Mouse (Mus musculus) brown adipose tissue, adult 24 weeks (tissue): Measurements from ENCODE around the gene Gm12166. TPM values are rescaled to one million over a fixed set of nuclear protein-coding genes. Genes with fewer than 3 reads are reported as not detected.

Source experiments
- H3K27ac ChIP-seq: fragments of 200-500 bp; replicated peaks from 2 replicates; pipeline ENCODE4 v1.5.1; 2012; ENCODE audit warnings: low read depth, mild to moderate bottlenecking, low read length
- H3K4me1 ChIP-seq: fragments of 200-500 bp; 2 replicates; pipeline ENCODE4 v1.6.1; 2012; ENCODE audit warnings: low read length, mixed read lengths; ENCODE audit not compliant: control insufficient read depth, insufficient read depth, insufficient read length
- H3K4me3 ChIP-seq: fragments of 200-500 bp; 2 replicates; pipeline ENCODE4 v1.5.1; 2012; ENCODE audit warnings: low read depth, mild to moderate bottlenecking, low read length, moderate library complexity; ENCODE audit not compliant: insufficient read depth
- polyA plus RNA-seq: library from polyadenylated mRNA; stranded (reverse); fragments of >200 nt; gene quantifications from 2 replicates; pipeline ENCODE4 v1.2.4, GENCODE M21; 2012; ENCODE audit not compliant: missing spikeins, insufficient read depth, insufficient read length

Gene Gm12166
- polyA plus RNA-seq, 1 experiment: 2.3 TPM

DNA sequence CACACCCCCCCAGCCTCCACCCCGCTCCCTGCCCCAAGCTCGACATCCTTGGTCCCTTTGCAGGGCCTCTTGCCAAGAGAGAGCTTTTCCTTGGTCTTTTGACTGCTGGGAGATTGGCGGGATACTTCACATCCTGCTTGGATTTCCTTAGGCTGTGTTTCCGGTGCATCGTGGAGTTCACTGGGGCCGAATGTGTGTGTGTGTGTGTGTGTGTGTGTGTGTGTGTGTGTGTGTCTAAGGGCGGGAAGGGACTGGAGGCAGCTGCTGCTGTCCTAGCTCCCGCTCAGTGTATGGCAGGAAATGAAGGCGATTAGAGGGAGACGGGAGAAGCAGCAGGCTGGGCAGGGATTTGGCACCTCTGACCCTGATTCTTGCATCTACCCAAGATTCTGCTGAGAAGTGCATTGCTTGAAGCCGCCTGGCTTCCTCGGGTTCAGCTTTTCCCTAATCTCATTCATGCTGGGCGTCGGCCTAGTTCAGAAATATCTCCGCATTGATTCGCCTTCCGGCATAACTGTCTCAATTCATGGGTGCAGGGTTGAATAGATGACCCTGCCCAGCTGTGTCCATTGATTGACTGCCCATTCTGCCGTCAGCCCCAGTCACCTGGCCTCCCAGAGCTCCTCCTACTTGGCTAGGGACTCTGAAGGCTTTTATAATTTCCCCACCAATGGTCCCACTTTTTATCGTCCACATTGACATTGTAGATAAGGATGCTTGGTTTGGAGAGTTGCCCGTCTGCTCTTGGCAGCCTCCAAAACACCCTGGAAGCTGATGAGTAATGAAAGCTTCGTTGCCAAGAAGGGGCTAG is 13.3 kb upstream of the Gm12166 start:
- peaks cover 28% of the 10 kb centered on the region for H3K4me1 ChIP-seq
- peak overlapping the region; percentile 83 for H3K27ac ChIP-seq
- no peak overlapping the region for H3K4me3 ChIP-seq

DNA sequence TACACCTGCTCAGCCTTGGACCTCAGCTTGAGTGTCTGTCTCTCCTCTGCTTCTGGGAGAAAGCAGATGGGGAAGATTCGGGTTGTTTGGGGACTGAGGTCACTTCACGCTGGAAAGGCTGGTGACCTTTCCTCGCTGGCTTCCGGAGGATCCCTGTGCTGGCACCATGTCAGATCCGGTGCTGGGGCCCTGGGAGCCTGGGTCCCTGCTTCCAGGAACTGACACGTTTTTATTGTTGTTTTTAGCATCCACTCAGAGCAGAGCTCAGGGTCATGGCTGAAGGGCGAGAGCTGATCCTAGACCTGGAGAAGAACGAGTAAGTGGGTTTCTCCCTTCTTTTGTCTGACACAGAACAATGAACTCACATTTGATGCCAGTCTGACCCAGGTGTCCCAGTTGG is 12.6 kb upstream of the Gm12166 start:
- Histone ChIP-seq H3K4me1 (peaks cover 25% of the 10 kb centered on the region), H3K27ac (peak overlapping the region; percentile 83), H3K4me3 (no peak overlapping the region)

DNA sequence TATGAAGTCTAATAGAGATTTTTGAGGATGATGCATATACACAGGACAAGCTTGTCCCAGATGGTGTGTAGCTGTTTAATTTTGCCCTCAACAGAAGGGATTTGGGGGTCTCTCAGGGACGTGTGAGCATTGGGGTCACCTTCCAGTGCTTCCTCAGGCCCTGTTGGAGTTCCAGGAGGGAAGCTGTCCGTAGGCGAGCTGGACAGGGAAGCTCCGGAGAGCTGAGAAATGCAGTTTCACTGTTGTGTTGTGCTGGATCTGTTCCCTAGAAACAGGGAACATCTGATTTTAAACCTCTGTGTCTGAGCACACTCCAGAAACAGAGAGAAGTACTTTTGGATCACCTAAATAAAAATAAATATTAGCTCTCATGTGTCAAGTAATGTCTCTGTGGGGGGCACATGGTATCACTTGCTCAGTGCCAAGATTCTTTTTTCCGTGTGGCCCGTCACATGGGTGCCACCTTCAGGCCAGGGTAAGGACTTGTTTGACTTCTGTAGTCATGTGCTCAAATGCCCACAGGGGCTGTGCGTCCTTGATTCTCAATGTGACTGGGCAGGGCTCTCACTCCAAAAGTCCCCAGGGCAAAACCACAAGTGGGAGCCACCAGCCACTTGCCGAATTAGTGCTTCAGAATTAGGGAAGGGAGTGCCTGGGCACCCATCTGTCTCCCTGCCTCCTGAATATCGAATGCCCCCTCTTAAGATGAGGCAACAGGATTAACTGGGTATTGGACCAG is 11.0 kb upstream of the Gm12166 start:
- Histone ChIP-seq H3K4me1 (peaks cover 23% of the 10 kb centered on the region), H3K27ac (peak overlapping the region; percentile 57), H3K4me3 (no peak overlapping the region)

DNA sequence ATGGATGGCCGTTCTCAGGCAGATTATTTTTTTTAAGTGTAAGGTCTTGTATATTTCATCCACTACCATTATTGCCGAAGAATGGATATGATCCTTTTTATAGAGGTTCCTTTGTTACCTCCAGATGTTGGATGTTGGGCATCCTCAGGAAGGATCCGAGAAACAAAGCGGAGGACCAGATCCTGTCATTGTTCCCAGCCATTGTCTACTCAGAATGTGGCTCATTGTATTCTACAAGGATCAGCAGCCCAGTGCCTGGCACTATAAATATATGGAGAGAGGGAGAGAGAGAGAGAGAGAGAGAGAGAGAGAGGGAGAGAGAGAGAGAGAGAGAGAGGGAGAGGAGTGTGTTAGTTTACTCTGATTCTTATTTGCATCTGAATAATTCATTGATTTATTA is 10.4 kb upstream of the Gm12166 start:
- Histone ChIP-seq H3K27ac (peak overlapping the region; percentile 57), H3K4me1 (peaks cover 23% of the 10 kb centered on the region), H3K4me3 (no peak overlapping the region)

DNA sequence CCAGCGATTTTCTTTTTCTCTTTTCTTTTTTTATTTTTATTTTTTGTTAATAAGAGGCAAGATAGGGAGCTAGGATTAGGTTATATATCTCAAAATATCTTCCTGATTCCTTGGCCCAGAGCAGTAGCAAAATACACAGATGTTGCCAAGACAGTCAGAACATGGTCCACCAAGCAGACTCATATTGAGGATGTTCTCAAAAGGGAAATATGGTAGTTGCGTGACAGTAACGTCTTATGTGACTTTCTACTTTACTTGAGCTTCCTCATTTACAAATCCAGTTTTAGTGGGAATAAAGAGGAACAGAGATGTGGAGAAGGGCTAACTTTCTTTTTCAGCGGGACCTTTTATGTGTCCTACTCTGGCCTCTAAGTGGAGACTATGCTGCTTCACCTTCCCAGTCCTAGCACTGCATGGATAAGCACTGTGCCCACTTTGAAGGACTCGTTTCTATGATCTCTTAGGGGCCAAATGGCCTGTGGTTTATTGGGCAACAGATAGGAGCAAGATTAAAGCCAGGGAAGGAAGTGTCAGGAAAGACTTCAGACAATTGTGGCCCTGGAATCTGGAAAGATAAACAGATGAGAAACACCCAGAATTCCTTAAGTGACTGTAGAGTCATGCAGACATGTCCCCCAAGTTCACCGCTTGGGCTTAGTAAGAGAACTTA is 9.8 kb upstream of the Gm12166 start:
- Histone ChIP-seq H3K4me3 (no peak overlapping the region), H3K27ac (peak overlapping the region; percentile 81), H3K4me1 (peaks cover 22% of the 10 kb centered on the region)

DNA sequence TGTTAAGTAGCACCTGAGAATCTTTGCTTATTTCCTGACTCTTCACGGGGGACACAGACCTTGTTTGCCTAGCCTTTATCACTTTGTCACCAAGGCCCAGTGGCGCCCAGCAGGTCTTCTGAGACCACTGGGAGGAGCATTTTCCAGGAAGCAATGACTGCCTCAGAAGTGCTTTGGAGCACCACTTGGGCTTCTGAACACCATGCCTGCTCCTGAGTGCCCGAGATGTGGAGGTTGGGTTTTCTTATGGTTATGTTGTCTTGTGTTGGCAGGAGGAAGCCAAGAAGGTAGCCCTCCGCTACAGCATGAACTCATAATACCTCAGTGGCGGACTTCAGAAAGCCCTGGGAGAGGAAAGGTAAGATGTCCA is 8.5 kb upstream of the Gm12166 start:
- Histone ChIP-seq H3K4me1 (peaks cover 16% of the 10 kb centered on the region), H3K27ac (no peak overlapping the region; the same call in 1 of the 2 replicates), H3K4me3 (no peak overlapping the region)

DNA sequence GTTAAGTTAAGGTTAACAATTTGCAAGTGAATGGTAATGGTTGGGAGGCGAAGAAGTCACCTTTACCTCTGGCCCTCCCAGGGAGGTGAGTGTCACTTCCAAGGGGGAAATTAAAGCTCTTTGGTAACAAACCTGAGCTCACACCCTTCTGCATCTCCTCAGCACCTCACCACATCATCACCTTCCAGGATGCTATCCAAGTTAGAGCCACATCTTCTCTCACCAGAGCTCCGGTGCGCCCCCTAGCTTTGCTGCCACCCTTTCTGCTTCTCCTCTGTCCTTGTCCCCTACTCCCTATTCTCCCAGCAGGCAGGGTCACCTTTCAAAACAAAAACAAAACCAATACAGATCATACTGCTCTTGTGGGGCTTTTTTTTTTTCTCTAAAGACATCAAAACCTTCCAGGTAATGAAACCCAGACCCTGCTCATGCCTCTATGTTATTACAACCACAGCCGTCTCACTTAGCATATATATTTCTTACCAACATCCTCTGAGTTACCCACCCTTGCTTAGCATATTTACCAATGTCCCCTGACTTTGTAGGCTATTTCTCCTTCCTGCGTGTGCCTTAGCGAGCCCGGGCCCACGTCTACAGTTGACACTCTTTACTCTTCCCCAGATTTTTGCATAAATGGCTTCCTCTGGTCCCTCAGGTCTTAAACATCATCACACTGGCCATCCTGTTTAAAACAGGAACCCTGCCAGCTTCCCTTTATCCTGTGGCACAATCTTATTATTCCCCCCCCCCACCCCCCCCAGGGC is 7.9 kb upstream of the Gm12166 start:
- Histone ChIP-seq H3K4me1 (peaks cover 14% of the 10 kb centered on the region), H3K27ac (no peak overlapping the region), H3K4me3 (no peak overlapping the region)

DNA sequence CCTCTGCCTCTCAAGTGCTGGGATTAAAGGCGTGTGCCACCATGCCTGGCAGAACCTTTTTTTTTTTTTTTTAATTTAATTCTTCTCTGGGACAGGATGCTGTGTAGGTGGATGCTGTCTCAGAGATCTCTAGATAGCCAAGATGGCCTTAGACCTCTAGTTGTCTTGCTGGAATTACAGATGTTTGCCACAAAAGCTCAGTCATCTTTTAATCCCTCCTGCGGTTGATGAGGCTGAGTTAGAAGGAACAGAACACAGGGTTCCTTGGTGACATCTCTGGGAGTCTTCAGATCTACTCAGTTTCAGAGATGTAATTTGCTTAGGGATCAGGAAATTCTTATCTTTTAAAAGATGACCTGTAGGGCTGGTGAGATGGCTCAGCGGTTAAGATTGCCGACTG is 6.8 kb upstream of the Gm12166 start:
- peaks cover 9% of the 10 kb centered on the region; the same call in 1 of the 2 replicates for H3K4me1 ChIP-seq
- H3K27ac ChIP-seq: no peak overlapping the region
- H3K4me3 ChIP-seq: no peak overlapping the region

DNA sequence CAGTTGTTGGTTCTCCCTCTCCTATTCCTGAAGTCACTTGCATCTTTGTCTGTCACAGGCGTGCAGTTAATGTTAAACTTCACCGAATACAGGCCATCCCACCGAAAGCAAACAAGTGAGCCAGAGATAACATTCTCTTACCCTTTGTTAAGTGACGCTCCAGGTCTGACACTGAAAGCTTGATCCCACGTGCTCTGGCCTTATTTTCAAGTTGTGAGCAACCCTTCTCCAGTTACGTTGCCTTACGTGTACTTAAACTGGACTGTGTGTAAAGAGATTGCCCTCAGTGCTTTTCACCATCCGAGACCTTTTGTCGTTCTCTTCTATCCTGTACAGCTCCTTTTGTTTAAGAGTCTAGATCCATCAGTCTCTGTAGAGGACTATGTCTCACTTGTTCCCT is 5.9 kb upstream of the Gm12166 start:
- Histone ChIP-seq H3K27ac (peak overlapping the region; percentile 69), H3K4me3 (peak overlapping the region; percentile 39; the same call in 1 of the 2 replicates), H3K4me1 (0 out of 2 replicates have a peak, but pooled peaks cover 4% of the 10 kb centered on the region)

DNA sequence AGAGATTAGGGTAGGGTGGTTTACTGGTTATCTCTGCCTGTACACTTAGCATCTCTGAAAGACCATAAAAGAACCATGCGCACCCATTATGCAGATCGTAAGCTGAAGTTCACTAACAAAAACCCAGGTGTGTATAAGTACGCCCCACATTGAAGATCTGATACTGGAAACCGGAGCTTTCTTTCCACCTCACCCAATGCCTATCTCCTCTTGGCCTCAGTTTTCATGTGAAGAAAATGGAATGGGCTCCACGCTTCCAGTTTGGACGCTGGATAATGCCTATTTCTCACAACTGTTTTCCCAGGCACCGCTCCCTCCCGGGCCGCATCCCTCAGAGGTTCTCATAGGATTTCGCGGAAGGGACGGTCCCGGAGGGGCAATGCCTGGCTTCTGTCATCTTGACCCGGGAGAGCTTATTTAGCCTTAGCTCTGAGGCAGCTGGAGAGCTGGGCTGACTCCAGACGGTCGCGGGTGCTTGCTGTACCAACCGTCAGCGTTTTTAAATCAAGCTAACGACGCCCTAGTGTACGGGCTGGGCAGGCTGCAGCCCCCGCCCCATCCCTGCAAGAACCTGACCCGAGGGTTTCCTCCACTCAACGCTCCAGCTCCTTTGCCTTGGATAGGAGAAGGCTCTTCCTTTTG is 4.8 kb upstream of the Gm12166 start:
- Histone ChIP-seq H3K27ac (peak overlapping the region; percentile 36), H3K4me3 (peak overlapping the region; percentile 64), H3K4me1 (0 out of 2 replicates have a peak, but pooled peaks cover 3% of the 10 kb centered on the region)

DNA sequence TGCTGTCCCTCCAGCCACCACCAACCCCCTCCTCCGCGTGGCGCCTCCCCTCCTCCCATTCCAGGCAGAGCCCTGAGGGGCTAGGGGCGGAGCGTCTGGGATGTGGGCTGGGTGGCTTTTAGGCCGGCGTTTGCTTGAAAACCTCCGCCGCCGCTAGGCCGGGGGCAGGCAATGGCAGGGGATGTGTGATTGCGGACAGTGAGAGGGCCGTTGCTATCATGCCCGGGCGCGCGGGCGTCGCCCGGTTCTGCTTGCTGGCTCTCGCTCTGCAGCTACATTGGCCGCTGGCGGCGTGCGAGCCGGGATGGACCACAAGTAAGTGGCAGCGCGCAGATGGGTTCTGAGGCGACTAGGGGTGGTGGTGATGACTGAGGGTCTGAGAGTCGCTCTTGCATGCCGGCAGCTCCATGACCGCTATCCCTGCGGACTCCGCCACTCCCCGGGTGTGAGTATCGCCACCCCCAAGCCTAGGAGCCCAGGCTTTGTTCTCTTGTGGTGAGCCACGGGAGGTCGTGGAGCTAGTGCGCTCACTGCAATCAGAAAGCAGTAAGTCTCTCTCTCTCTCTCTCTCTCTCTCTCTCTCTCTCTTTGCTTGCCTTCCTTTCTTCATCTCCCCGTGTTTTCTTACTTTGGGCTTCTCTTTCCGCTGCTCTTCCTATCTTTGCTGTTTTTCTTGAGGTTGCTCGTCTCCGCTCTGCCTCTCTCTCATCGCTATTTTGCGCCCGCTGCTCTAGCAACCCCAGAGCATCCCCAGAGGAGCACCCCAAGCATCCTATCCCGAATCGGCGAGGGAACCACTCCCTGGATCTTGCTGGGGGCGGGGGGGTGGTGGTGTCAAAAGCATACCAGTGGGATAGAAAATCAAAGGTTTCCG is 4.0 kb upstream of the Gm12166 start, which contains the start of gene Adam19:
Gene Adam19 (plus strand): TSS at position 97 of the 874 bp plus-strand sequence.
- H3K4me3 ChIP-seq: peak within 1 kb of the TSS; percentile 64
- peak within 1 kb of the TSS; percentile 36 for H3K27ac ChIP-seq
- H3K4me1 ChIP-seq: 0 out of 2 replicates have a peak, but pooled peaks cover 3% of the 10 kb centered on the region

DNA sequence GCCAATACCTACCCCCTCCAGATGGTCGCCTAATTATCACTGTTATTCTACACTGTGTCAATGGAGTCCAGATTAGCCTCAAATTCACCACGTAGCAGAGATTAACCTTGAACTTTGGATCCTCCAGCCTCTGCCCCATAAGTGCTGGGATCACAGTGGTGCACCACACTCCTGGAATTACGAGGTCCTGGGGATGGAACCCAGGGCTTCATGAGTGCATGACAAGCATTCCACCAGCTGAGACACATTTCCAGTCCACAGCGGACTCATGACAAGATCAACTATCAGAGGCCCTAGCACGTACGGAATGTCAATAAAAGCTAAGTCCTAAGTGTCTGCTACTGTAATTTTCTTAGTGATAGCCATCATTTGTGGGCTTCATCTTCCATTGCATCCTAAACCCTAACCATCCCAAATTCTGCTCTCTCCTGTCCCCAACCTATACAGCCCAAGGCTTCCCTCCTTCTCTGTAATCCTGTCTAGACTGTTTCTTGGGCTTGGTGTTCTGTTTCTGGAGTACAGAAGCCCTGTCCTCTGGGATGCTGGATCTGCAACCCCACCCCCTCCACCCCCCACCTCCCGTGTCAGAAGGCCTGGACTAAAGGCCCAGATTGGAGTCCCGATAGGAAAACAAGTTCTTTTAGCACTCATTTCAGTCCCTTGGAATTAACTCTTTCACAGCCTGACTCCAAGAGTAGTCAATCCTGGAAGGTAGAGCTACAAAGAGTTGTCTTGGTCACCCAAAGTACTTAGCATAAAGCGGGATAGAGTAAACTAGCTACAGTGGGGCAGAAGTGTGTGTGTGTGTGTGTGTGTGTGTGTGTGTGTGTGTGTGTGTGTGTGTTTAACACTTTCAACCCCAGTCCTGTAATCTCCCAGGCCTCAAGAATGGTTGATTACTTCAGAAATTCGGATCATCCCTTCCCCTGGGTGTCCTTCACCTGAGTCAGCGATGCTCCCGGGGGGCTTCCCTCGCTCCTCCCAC is 3.1 kb upstream of the Gm12166 start:
- Histone ChIP-seq H3K27ac (no peak overlapping the region), H3K4me1 (0 out of 2 replicates have a peak, but pooled peaks cover 3% of the 10 kb centered on the region), H3K4me3 (peak overlapping the region; percentile 64)
